Mouse (Mus musculus) ES-E14 (cell line): ENCODE results near the gene Asf1b. TPM values are rescaled to one million over a fixed set of nuclear protein-coding genes. Genes with fewer than 3 reads are reported as not detected.

Source experiments
- DNase-seq: peaks from one replicate; pipeline ENCODE4 v3.0.0-alpha.2; 2013; ENCODE audit warnings: low read depth, low spot score
- H3K27ac ChIP-seq: 2 replicates; pipeline ENCODE4 v1.5.1; 2012; ENCODE audit warnings: low read depth, mild to moderate bottlenecking, low read length, moderate library complexity, mixed read lengths; ENCODE audit not compliant: poor library complexity, insufficient read depth, severe bottlenecking
- H3K36me3 ChIP-seq: 2 replicates; pipeline ENCODE4 v1.6.1; 2012; ENCODE audit warnings: mild to moderate bottlenecking, low read length, moderate library complexity, mixed read lengths; ENCODE audit not compliant: control insufficient read depth, poor library complexity, insufficient read depth, severe bottlenecking
- H3K4me1 ChIP-seq, 2 experiments: fragments of 150-350 bp in 1 of 2; sonication (generic) in 1 of 2; 2 replicates each; pipeline ENCODE4 v1.6.1; 2012; ENCODE audit warnings: low read length in 2 of 2, mild to moderate bottlenecking in 1 of 2, mixed read lengths in 1 of 2; ENCODE audit not compliant: control insufficient read depth in 2 of 2, insufficient read depth in 2 of 2, poor library complexity in 1 of 2
- H3K4me3 ChIP-seq, 2 experiments: fragments of 150-350 bp in 1 of 2; sonication (generic) in 1 of 2; 2 replicates each; pipeline ENCODE4 v1.5.1; 2012; ENCODE audit warnings: low read length in 2 of 2, low read depth in 1 of 2, mild to moderate bottlenecking in 1 of 2, mixed read lengths in 1 of 2; ENCODE audit not compliant: insufficient read depth in 1 of 2, poor library complexity in 1 of 2, severe bottlenecking in 1 of 2
- H3K9ac ChIP-seq: 2 replicates; pipeline ENCODE4 v1.6.1; 2012; ENCODE audit warnings: low read depth, mild to moderate bottlenecking, low read length, mixed read lengths; ENCODE audit not compliant: poor library complexity, insufficient read depth, severe bottlenecking
- H3K9me3 ChIP-seq: fragments of 150-350 bp; sonication (generic); 2 replicates; pipeline ENCODE4 v1.6.1; 2012; ENCODE audit warnings: low read depth, mild to moderate bottlenecking, low read length; ENCODE audit not compliant: control insufficient read depth, insufficient read depth
- CHD2 ChIP-seq: IDR thresholded peaks from 2 replicates; pipeline ENCODE4 v1.6.1; 2014; ENCODE audit warnings: mild to moderate bottlenecking, low read depth, low read length, inconsistent platforms
- HCFC1 ChIP-seq: IDR thresholded peaks from 2 replicates; pipeline ENCODE4 v1.6.1; 2012; ENCODE audit warnings: low read length, inconsistent platforms, borderline replicate concordance; ENCODE audit not compliant: insufficient read depth
- MAFK ChIP-seq: IDR thresholded peaks from 2 replicates; pipeline ENCODE4 v1.6.1; 2014; ENCODE audit warnings: mild to moderate bottlenecking, low read depth, low read length, inconsistent platforms; ENCODE audit not compliant: insufficient read depth
- ZC3H11A ChIP-seq: IDR thresholded peaks from 2 replicates; pipeline ENCODE4 v1.6.1; 2012; ENCODE audit warnings: low read depth, mild to moderate bottlenecking, inconsistent platforms, low read length, borderline replicate concordance
- ZNF384 ChIP-seq: IDR thresholded peaks from 2 replicates; pipeline ENCODE4 v1.6.1; 2012; ENCODE audit warnings: low read depth, low read length, inconsistent platforms
- in situ Hi-C, 2 experiments: fragments of 600-800 bp; cut with MboI; formaldehyde crosslinking; loops; one replicate each; pipeline ENCODE4 v1.15.1; 2025; ENCODE audit warnings: low sequenced_read_pairs in 2 of 2, inconsistent platforms in 1 of 2; ENCODE audit not compliant: unreplicated experiment in 2 of 2
- total RNA-seq: library from RNA; depleted of rRNA; stranded (reverse); fragments of 300-350 nt; gene quantifications from 2 replicates; pipeline ENCODE4 v1.2.3, GENCODE M21; 2012

Asf1b gene
- total RNA-seq, 1 experiment, result 43.3 TPM

DNA sequence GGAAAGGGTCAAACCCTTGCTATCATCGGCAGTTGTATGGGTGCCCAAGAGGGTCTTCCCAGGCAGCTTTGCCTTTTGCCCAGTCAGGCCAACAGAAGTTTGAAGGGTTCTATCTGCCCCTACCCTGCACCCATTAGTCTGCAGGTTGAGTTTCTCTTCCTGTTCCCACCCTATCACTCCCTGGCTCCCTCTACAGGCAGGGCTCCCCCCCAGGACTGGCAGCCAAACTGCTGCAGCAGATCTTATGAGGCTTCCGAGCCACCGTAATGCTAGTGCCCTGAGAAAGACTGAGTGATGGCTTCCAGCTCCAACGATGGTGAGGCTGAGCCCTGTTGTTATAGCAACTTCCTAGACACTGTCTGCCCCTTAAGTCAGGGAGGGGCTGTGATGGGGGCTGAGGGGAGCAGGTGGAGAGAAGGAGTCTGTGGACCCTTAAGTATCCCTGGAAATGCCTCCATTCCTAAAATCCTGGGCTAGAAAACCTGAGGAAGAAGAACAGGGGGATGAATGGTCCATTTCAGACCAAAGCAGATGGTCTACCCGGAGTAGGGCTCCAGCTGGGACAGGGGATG is 21.6 kb downstream of the Asf1b start:
- H3K27ac ChIP-seq, result no peak overlapping the region
- in situ Hi-C loops, result no loop called here
- H3K36me3 ChIP-seq, result peaks cover 7% of the 10 kb centered on the region; the same call in 1 of the 2 replicates
- peaks cover 2 to 7% of the 10 kb centered on the region in 2 experiments; a peak in 1 of 4 replicates for H3K4me1 ChIP-seq
- TF ChIP-seq ZNF384, result no peak
- no peak for TF ChIP-seq ZC3H11A
- TF ChIP-seq HCFC1, result no peak
- no peak for TF ChIP-seq MAFK
- TF ChIP-seq CHD2, result no peak
- no peak overlapping the region for H3K9ac ChIP-seq
- DNase-seq, result no peak
- H3K4me3 ChIP-seq, result no peak overlapping the region
- no peaks in the 10 kb centered on the region for H3K9me3 ChIP-seq

DNA sequence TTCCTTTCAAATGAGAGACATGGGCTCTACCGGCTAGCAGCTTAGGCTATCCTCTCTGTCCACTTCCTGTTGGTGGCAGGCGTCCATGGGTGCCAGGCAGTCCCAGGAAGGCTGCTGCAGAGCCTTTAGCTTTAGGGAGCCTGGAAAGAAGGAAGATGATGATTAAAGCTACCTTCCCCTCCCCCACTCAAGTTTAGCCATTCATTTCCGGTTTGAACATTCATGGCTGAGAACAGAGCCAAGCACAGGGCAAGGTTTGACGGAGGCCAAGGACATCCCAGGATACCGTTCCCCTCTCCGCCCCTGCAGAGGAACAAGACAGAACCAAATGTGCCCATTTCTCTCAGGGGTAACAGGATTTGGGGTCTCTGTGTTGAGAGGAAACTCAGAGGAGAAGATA is 22.3 kb downstream of the Asf1b start:
- peaks cover 10% of the 10 kb centered on the region; the same call in 1 of the 2 replicates for H3K36me3 ChIP-seq
- H3K27ac ChIP-seq, result no peak overlapping the region
- H3K9ac ChIP-seq, result 0 out of 2 replicates have a peak overlapping the region, but pooled peaks have one; percentile 35
- H3K4me1 ChIP-seq, result peaks cover 2 to 6% of the 10 kb centered on the region in 2 experiments; a peak in 1 of 4 replicates
- no peak for TF ChIP-seq ZNF384
- no peak for TF ChIP-seq ZC3H11A
- TF ChIP-seq HCFC1, result no peak
- TF ChIP-seq CHD2, result no peak
- no peak for TF ChIP-seq MAFK
- no peaks in the 10 kb centered on the region for H3K9me3 ChIP-seq
- no peak for DNase-seq
- H3K4me3 ChIP-seq, result no peak overlapping the region
- in situ Hi-C loops, result no loop called here

- TF ChIP-seq HCFC1 (no peak), ZNF384 (no peak), MAFK (no peak), CHD2 (no peak), ZC3H11A (no peak)
- Histone ChIP-seq H3K27ac (no peak overlapping the region), H3K36me3 (peaks cover 10% of the 10 kb centered on the region; the same call in 1 of the 2 replicates), H3K4me1 (peaks cover 2 to 6% of the 10 kb centered on the region in 2 experiments; a peak in 1 of 4 replicates), H3K9me3 (no peaks in the 10 kb centered on the region), H3K9ac (0 out of 2 replicates have a peak overlapping the region, but pooled peaks have one; percentile 12), H3K4me3 (no peak overlapping the region)
- no peak for DNase-seq
- in situ Hi-C loops, result no loop called here
Measured at GRCm38 (mm10) chr8:83978200-83978599, 22.9 kb downstream of the Asf1b start.

- Histone ChIP-seq H3K4me3 (no peak overlapping the region), H3K36me3 (peaks cover 10% of the 10 kb centered on the region; the same call in 1 of the 2 replicates), H3K4me1 (no peaks in the 10 kb centered on the region; a peak in 1 of 4 replicates), H3K9ac (no peak overlapping the region), H3K27ac (no peak overlapping the region), H3K9me3 (no peaks in the 10 kb centered on the region)
- in situ Hi-C loops, result no loop called here
- no peak for DNase-seq
- no peak for TF ChIP-seq HCFC1
- TF ChIP-seq ZNF384, result no peak
- TF ChIP-seq MAFK, result no peak
- no peak for TF ChIP-seq CHD2
- no peak for TF ChIP-seq ZC3H11A
Measured at GRCm38 (mm10) chr8:83980250-83980649, 24.9 kb downstream of the Asf1b start.
